Mouse (Mus musculus) lung, postnatal 10 days (tissue): ENCODE measurements at regions not wholly inside any gene's neighbourhood (a gene's known extent, or its start where the extent isn't known, plus 50 kb on each side); places are given as distances from the start of the nearest gene placed in this dataset.

Experiments used
- DNase-seq: peaks from one replicate; pipeline ENCODE4 v3.0.0; 2021

GRCm38 (mm10) chr1:164622946-164623345 lies 164.8 kb upstream of the Atp1b1 start:
- DNase-seq: no peak

DNA sequence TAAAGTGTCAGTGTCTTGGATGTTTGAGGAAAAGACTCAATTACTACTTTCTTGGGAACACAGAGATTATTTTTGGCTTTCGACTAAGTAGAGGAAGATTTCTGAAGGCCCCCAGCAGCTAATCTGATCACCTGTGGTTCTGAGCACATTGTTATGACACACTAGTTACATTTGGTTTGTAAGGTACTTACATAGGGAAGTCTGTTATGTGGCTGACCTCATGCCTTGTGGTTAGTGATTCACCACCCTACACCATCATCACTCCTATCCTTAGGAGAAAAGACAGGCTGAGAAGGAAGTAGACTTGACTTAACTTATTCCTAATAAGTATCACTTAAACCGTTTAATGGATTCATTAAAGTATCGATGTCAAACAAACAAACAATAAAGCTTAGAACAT lies 164.3 kb upstream of the Atp1b1 start:
- DNase-seq: no peak

GRCm38 (mm10) chr1:164620129-164620528 lies 162.0 kb upstream of the Atp1b1 start:
- DNase-seq: no peak

DNA sequence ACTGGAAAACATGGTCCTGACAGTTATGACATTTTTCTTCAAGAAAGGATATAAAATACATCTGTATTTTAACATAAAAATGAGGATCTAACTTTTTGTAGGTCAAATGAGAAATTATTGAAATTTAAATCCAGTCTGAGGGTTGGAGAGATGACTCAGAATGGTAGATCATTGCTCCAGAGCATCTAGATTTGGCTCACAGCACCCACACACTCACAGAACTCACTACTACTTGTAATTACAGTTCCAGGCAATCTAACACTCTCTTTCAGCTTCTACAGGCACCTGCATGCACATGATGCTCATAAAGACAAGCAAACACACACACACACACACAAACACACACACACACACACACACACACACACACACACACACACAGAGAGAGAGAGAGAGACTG lies 159.7 kb upstream of the Atp1b1 start:
- DNase-seq: no peak

- DNase-seq: no peak
These were observed 148.9 kb upstream of the Atp1b1 start for GRCm38 (mm10) chr1:164607061-164607460.

- no peak for DNase-seq
These were observed 148.1 kb upstream of the Atp1b1 start for GRCm38 (mm10) chr1:164606141-164606754.

- no peak for DNase-seq
These were observed 145.3 kb upstream of the Atp1b1 start for GRCm38 (mm10) chr1:164603433-164603832.

GRCm38 (mm10) chr1:164602568-164602967 lies 144.4 kb upstream of the Atp1b1 start:
- no peak for DNase-seq

DNA sequence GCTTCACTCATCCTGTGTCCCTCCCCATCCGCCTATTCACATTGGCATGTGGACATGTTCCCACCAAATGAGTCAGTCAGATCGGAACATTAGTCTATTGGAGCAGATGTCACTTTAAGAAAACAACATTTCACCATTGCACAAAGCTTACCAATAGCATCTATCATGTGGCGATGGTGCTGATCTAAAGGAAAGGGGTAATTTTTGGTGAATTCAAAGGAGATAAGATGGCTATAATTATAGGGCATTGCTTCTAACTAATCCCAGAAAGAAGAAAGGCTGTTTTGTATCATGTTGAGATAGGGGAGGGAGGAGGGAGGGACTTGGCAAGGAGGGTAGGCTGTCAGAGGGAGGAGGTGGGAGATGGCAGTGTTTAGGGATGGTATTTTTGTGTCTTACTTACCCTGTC lies 132.1 kb upstream of the Atp1b1 start:
- DNase-seq: no peak

DNA sequence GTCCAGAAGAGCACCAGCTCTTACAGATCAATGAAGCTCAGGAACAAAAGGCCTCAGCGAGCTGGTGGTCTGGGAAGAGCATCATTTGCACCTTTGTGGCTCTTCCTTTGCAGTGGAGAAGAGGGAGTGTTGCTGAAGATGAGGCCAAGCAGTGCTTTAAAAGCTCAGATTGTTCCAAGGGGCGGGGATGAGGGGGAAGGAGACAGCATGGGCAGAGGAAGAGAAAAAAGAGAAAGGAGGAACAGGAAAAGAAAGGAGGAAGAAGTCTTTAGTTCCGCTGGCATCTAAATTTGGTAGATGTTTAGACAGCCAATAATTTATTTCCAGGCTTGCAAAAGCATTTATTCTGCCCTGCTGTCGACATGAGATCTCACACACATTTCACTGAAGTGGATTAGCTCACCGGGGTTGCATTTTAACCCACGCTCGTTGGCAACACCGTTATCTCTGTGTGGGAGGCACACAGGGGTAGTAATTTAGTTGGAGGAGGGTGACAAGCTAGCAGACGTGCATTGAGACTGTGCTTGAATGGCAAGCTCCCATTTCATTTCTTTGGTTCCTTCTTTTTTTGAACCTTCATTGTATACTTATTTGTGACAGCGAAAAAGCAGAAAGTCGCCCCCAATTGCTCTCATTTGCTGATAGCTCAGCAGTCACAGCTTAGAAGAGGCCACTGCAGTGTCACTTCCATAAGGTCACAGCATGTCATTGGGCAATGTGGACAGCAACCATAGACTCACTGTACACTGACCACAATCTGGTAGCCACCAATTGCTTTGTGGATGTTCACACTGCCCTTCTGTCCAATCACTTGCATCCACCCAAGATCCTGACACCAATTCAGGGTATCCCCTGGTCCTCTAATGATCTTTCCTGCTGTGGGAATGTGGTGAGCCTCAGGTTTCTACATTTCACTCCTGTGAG lies 128.2 kb upstream of the Atp1b1 start:
- DNase-seq: no peak

GRCm38 (mm10) chr1:164576856-164577489 lies 118.8 kb upstream of the Atp1b1 start:
- no peak for DNase-seq

GRCm38 (mm10) chr1:164573639-164574038 lies 115.5 kb upstream of the Atp1b1 start:
- no peak for DNase-seq

- no peak for DNase-seq
These were observed 114.0 kb upstream of the Atp1b1 start for GRCm38 (mm10) chr1:164572183-164572582.

- peak; percentile 5 for DNase-seq
These were observed 113.4 kb upstream of the Atp1b1 start for GRCm38 (mm10) chr1:164571496-164572078.

DNA sequence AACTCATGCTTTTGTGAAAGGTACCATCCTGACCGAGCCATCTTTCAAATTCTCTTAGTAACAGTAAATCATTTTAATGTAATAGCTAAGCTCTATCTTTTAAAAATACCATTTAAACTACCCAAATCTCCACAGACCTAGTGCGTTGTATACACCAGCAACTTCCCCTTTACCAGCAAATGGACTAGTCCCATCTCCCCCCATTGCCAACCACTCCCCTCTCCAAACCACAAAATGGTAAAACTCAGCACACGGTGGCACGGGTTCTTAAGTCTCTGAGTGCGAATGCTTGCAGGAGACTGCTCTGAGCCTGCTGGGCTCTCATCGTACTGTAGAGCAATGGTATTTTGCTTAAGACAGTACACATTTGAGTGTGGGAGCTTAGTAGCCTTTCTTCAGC lies 106.7 kb upstream of the Atp1b1 start:
- no peak for DNase-seq

DNA sequence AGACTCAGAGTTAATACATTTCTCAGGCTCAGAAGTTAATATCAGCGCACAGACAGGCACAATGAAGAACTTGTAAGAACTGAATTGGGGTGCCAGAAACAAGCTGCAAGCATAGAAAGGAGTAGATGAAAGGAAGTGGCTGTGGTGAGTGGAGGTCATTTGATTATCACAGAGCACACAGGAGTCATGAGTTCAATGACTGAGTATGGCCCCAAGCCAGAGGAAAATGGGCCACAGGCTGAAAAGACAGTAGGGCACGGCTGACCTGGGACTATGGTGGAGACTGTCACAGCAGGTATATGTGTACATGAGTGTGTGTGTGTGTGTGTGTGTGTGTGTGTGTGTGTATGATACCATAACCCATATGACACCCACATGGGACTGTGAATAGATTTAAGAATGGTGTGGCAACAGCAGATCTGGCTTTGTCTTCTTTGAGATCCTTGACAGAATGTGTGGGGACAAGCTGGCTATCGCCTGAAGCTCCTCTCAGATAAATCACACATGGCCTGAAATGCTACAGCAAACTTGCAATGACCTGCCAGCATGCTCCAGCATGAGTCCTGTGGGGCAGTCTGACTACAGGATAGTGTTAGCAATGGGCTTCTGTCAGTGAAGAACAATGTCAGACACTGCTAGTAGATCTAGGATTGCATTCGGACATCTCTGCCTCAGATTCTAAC lies 101.5 kb upstream of the Atp1b1 start:
- DNase-seq: no peak

- no peak for DNase-seq
These were observed 94.5 kb upstream of the Atp1b1 start for GRCm38 (mm10) chr1:164552658-164553057.

- DNase-seq: no peak
These were observed 92.9 kb upstream of the Atp1b1 start for GRCm38 (mm10) chr1:164551019-164551418.

- DNase-seq: no peak
These were observed 92.4 kb upstream of the Atp1b1 start for GRCm38 (mm10) chr1:164550596-164550995.

DNA sequence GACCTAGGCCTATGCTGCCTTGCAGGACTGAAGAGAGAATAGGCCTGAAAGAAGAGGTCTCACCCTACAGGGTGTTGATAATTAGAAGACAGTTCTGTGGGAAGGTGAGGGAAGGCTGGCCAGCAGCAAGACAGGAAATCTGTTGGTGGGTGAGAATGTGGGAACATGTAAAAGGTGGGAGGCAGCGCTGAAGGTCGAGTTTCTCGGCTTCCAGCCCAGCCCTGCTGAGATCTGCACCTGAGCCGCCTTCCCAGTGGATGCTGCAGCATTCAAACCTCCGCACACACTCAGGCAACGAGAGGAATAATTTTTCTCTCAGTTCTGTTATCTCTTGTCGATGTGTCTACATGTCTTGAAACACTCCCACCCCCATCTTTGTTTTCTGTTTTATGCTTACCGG lies 89.9 kb upstream of the Atp1b1 start:
- no peak for DNase-seq

DNA sequence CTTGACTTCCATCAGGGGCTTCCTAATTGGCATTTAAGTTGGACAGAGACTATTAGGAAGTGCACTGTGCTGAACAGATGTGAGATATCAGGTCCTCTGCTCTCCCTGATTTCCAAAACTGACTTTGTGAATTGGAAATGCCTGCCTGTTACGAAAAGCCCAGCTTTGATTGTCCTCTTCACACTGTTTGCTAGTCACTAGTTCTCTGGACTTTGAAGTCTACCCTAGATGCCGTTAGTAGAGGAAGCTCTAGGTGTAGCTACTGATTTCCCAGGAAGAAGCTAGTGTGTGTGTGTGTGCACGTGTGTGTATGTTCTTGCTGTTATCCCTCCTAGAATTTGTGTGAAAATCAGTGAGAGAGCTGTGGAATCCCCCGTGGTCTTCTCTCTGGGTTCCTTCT lies 87.7 kb upstream of the Atp1b1 start:
- DNase-seq: no peak

- no peak for DNase-seq
These were observed 85.1 kb upstream of the Atp1b1 start for GRCm38 (mm10) chr1:164543045-164543803.
